Mouse (Mus musculus) intestine, embryonic 14.5 days (tissue): ENCODE measurements around the gene Zdhhc19. TPM values are rescaled to one million over a fixed set of nuclear protein-coding genes. Genes with fewer than 3 reads are reported as not detected.

Experiments
- ATAC-seq: fragments of 200-750 bp; cut with Nextera tagmentation; replicated peaks from 2 replicates; pipeline ENCODE4 v1.8.0; 2017; ENCODE audit warnings: low read depth, moderate number of reproducible peaks, moderate TSS enrichment, moderate library complexity; ENCODE audit not compliant: low FRiP score, low TSS enrichment
- DNase-seq: peaks from one replicate; pipeline ENCODE4 v3.0.0-alpha.2; 2018; ENCODE audit warnings: low spot score
- H3K27ac ChIP-seq: fragments of 300-500 bp; sonication (generic); 2 replicates; pipeline ENCODE4 v1.5.1; 2014; ENCODE audit warnings: low read depth, mild to moderate bottlenecking, control low read depth
- H3K27me3 ChIP-seq: fragments of 300-500 bp; sonication (generic); replicated peaks from 2 replicates; pipeline ENCODE4 v1.6.1; 2014; ENCODE audit warnings: low read length, control low read depth; ENCODE audit not compliant: control insufficient read depth, insufficient read depth
- H3K36me3 ChIP-seq: fragments of 300-500 bp; sonication (generic); 2 replicates; pipeline ENCODE4 v1.6.1; 2014; ENCODE audit warnings: low read length, control low read depth; ENCODE audit not compliant: control insufficient read depth, insufficient read depth
- H3K4me1 ChIP-seq: fragments of 300-500 bp; sonication (generic); replicated peaks from 2 replicates; pipeline ENCODE4 v1.6.1; 2014; ENCODE audit warnings: low read length, control low read depth, mixed read lengths; ENCODE audit not compliant: control insufficient read depth, insufficient read depth
- H3K4me2 ChIP-seq: fragments of 300-500 bp; sonication (generic); 2 replicates; pipeline ENCODE4 v1.6.1; 2014; ENCODE audit warnings: low read length
- H3K4me3 ChIP-seq: fragments of 300-500 bp; sonication (generic); 2 replicates; pipeline ENCODE4 v1.5.1; 2014; ENCODE audit warnings: low read depth, low read length, control low read depth, mixed read lengths
- H3K9ac ChIP-seq: fragments of 300-500 bp; sonication (generic); 2 replicates; pipeline ENCODE4 v1.6.1; 2014; ENCODE audit warnings: mild to moderate bottlenecking, low read length
- H3K9me3 ChIP-seq: fragments of 300-500 bp; sonication (generic); 2 replicates; pipeline ENCODE4 v1.6.1; 2016; ENCODE audit warnings: low read length, control low read depth; ENCODE audit not compliant: control insufficient read depth
- WGBS: fragments of 180-500 bp; shearing (Covaris S2); extraction: QIAGEN DNeasy Blood & Tissue Kit; methylation state at CpG from one replicate; pipeline ENCODE4 v1.1.7; 2014; 5-methylcytosine and 5-hydroxymethylcytosine counted together
- polyA plus RNA-seq: library from polyadenylated mRNA; unstranded; fragments of >200 nt; fragmentation: Nextera tagmentation; extraction: Ambion mirVana; gene quantifications from 2 replicates; pipeline ENCODE4 v1.2.1, GENCODE M21; 2014

The Zdhhc19 gene
- polyA plus RNA-seq, 1 experiment from 2014 or later = 0.20 TPM

DNA sequence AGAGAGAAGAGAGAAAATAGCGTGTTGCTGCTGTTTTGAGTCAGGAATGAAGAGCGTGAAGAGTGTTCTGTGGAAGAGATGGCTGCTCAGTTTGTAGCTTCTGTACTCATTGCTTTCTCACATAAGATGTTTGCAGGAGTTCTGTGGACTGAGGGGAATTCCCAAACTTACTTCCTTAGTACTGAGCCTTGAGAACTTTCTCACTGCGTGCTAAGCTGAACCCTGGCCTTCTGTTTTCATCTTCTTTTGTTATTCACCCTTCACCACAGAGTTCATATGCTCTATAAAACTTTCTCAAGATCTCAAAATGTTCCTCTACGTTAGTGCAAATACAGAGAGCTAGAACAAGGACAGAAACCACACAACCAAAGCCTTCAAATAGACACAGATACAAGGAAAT is 76.5 kb downstream of the Zdhhc19 start:
- Histone ChIP-seq H3K27ac (no peak overlapping the region), H3K9ac (no peak overlapping the region), H3K4me3 (no peak overlapping the region), H3K27me3 (no peaks in the 10 kb centered on the region), H3K4me2 (no peak overlapping the region), H3K36me3 (no peaks in the 10 kb centered on the region), H3K9me3 (no peaks in the 10 kb centered on the region), H3K4me1 (no peaks in the 10 kb centered on the region)
- ATAC-seq (no peak), DNase-seq (no peak)
- 83% methylated on average over 4 of the region's 4 CpGs for WGBS

DNA sequence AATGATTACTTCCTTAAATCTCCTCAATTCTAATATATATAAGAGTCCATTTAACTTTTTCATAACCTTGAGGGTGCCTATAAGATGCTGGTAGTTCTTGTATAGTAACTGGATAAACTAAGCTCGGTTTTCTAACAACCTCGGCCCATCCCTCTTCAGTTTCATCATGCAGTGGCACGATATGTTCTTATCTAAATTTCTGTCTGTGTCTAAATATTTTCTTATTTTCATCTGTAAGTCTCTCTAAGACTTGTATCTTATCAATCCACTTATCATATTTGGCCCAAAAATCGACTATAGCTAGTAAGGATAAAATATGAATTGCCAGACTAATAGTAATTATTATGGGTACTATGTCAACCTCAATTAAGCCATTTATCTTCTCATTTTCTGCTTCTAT is 90.4 kb downstream of the Zdhhc19 start:
- DNase-seq = no peak
- no peaks in the 10 kb centered on the region for H3K4me1 ChIP-seq
- no peak overlapping the region for H3K4me3 ChIP-seq
- H3K27ac ChIP-seq = no peak overlapping the region
- WGBS = 87% methylated on average over 4 of the region's 4 CpGs
- no peak overlapping the region for H3K9ac ChIP-seq
- ATAC-seq = no peak
- H3K4me2 ChIP-seq = no peak overlapping the region
- no peaks in the 10 kb centered on the region for H3K36me3 ChIP-seq
- no peaks in the 10 kb centered on the region for H3K27me3 ChIP-seq
- no peaks in the 10 kb centered on the region for H3K9me3 ChIP-seq

GRCm38 (mm10) chr16:32588568-32588967 is 92.5 kb downstream of the Zdhhc19 start:
- WGBS = 86% methylated on average over 3 of the region's 3 CpGs
- no peak for DNase-seq

GRCm38 (mm10) chr16:32591521-32591920 is 95.5 kb downstream of the Zdhhc19 start:
- Histone ChIP-seq H3K4me1 (no peaks in the 10 kb centered on the region), H3K27ac (no peak overlapping the region), H3K27me3 (no peaks in the 10 kb centered on the region), H3K9me3 (no peaks in the 10 kb centered on the region), H3K36me3 (no peaks in the 10 kb centered on the region), H3K4me2 (no peak overlapping the region), H3K9ac (no peak overlapping the region), H3K4me3 (no peak overlapping the region)
- WGBS = 88% methylated on average over 8 of the region's 8 CpGs
- ATAC-seq (no peak), DNase-seq (no peak)

More at GRCm38 (mm10) chr16:32588568-32588967, 92.5 kb downstream of the Zdhhc19 start:
- H3K27me3 ChIP-seq = no peaks in the 10 kb centered on the region
- no peak overlapping the region for H3K9ac ChIP-seq
- H3K4me2 ChIP-seq = no peak overlapping the region
- no peak overlapping the region for H3K4me3 ChIP-seq
- no peaks in the 10 kb centered on the region for H3K9me3 ChIP-seq
- no peaks in the 10 kb centered on the region for H3K4me1 ChIP-seq
- H3K36me3 ChIP-seq = no peaks in the 10 kb centered on the region
- no peak overlapping the region for H3K27ac ChIP-seq
- ATAC-seq = no peak

DNA sequence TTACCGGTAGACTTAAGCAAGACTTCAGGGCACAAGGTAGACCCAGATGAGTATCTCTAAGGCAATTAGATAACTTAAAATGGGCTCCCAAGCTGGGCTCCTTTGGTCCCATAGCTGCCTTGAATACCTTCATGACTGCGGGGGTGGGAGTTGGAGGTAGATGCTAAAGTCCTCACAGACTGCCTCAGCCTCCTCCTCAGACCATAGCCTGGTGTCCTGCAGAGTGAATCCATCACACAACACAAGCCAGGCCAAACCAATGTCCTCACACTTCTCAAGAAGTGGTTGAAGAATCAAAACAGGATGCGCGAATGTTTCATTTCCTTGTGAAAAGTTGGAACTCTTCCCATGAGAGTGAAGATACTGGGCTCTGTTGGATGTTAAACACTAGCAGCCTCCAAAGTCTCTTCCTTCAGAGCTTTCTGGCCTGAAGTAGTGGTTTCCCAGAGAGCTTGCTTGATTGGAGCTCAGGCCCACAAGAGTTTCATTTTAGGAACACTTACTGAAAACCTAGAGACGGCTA is 97.3 kb downstream of the Zdhhc19 start:
- WGBS = 92% methylated on average over 5 of the region's 5 CpGs
- no peak overlapping the region for H3K4me3 ChIP-seq
- DNase-seq (no peak), ATAC-seq (no peak)
- H3K4me2 ChIP-seq = no peak overlapping the region
- H3K9me3 ChIP-seq = no peaks in the 10 kb centered on the region
- no peaks in the 10 kb centered on the region for H3K27me3 ChIP-seq
- H3K27ac ChIP-seq = no peak overlapping the region
- H3K9ac ChIP-seq = no peak overlapping the region
- H3K36me3 ChIP-seq = no peaks in the 10 kb centered on the region
- no peaks in the 10 kb centered on the region for H3K4me1 ChIP-seq

DNA sequence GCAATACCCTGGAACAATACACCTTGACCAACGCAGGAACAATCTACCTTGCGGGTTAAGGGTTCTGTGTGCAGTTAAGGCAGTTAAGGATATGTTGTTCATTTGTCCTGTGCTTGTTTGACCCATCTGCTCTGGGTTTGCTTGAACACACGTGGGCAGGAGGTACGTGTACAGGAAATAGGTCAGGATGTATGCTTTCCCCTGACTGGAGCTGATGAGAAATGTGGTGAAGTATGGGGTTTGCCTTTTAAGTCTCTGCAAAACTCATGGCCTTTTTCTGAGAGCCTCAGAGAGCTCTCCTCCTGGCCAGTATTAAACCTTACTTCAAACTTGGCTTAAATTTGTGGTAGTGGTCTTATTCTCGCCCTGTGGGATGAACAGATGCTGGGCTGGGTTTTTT is 97.9 kb downstream of the Zdhhc19 start:
- 75% methylated on average over 5 of the region's 5 CpGs for WGBS
- ATAC-seq = no peak
- H3K36me3 ChIP-seq = no peaks in the 10 kb centered on the region

DNA sequence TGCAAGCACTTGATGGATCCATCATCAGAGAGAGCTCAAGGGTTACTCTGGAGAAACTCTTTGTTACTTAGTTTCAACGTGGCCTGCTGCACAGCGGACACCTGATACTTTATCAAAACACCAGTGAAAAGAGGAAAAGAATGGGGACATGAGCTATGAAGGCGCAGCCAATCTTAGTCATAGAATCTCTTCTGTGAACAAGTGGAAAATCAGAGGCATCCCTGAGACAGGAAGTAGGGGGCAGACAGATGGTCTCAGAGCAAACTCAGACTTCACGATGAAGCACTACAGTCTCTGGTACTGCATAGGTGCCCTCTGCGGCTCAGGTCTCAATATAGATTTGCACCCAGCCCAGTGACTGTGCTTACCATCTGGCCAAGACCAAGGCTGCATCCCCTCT is 98.6 kb downstream of the Zdhhc19 start:
- Histone ChIP-seq H3K27ac (no peak overlapping the region), H3K4me1 (no peaks in the 10 kb centered on the region), H3K36me3 (no peaks in the 10 kb centered on the region), H3K9ac (no peak overlapping the region), H3K9me3 (no peaks in the 10 kb centered on the region), H3K4me3 (no peak overlapping the region), H3K4me2 (no peak overlapping the region), H3K27me3 (no peaks in the 10 kb centered on the region)
- ATAC-seq (no peak), DNase-seq (no peak)
- WGBS = 72% methylated on average over 5 of the region's 5 CpGs

More for the DNA sequence above, 97.9 kb downstream of the Zdhhc19 start:
- Histone ChIP-seq H3K4me1 (no peaks in the 10 kb centered on the region), H3K27me3 (no peaks in the 10 kb centered on the region), H3K9me3 (no peaks in the 10 kb centered on the region), H3K9ac (no peak overlapping the region), H3K4me3 (no peak overlapping the region), H3K4me2 (no peak overlapping the region), H3K27ac (no peak overlapping the region)
- DNase-seq = no peak

DNA sequence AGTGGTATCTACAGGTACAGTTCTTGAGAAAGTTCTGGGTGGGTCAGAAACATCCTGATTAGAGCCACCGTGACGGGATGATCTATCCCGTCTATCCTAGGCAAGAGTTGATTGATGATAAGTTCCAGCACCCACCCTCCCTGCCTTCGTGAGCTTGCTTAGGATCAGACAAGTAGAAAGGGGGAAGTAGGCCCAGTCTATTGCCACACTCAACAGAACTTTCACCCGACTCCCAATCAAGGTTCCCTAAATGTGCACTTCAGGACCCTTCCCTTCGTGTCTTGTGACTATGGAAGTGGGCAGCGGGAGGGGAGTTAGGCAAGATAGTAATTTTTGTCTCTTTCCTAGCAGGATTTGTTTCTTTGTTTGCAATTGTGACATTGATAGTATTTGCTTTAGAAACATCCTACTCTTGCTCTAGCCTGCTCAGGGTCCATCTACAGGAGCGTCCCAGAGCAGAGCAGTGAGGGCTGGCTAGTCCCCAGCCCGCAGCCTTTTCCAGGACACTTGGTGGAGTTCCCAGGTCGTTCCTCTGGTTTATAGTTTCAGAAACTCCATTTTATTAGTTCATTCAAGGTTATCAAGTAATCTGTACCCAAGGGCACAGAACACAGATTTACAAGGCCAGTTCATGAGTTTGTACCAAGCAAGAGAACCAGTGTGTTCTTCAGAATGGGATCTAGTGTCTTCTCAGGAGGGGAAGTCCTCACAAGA is 99.2 kb downstream of the Zdhhc19 start:
- Histone ChIP-seq H3K27me3 (no peaks in the 10 kb centered on the region), H3K36me3 (no peaks in the 10 kb centered on the region), H3K4me2 (no peak overlapping the region), H3K9me3 (no peaks in the 10 kb centered on the region), H3K4me3 (no peak overlapping the region), H3K4me1 (no peaks in the 10 kb centered on the region), H3K27ac (no peak overlapping the region), H3K9ac (no peak overlapping the region)
- DNase-seq = no peak
- ATAC-seq = no peak
- WGBS = 87% methylated on average over 10 of the region's 10 CpGs

- no peaks in the 10 kb centered on the region for H3K4me1 ChIP-seq
- no peak overlapping the region for H3K9ac ChIP-seq
- H3K27me3 ChIP-seq = no peaks in the 10 kb centered on the region
- H3K4me3 ChIP-seq = no peak overlapping the region
- ATAC-seq (no peak), DNase-seq (no peak)
- H3K9me3 ChIP-seq = no peaks in the 10 kb centered on the region
- no peak overlapping the region for H3K27ac ChIP-seq
- H3K4me2 ChIP-seq = no peak overlapping the region
- no peaks in the 10 kb centered on the region for H3K36me3 ChIP-seq
- 40% methylated on average over 4 of the region's 4 CpGs for WGBS
These were observed 101.9 kb downstream of the Zdhhc19 start for GRCm38 (mm10) chr16:32597909-32598381.
